Mouse (Mus musculus) lung, embryonic 16.5 days (tissue): ENCODE measurements around the gene Rab31. TPM values are rescaled to one million over a fixed set of nuclear protein-coding genes. Genes with fewer than 3 reads are reported as not detected.

Source experiments
- ATAC-seq: fragments of 200-750 bp; cut with Nextera tagmentation; 2 replicates; pipeline ENCODE4 v1.8.0; 2017; ENCODE audit warnings: low read depth, mild to moderate bottlenecking, moderate library complexity
- H3K27ac ChIP-seq: fragments of 300-500 bp; sonication (generic); 2 replicates; pipeline ENCODE4 v1.5.1; 2014; ENCODE audit warnings: mild to moderate bottlenecking, control low read depth, low read length
- H3K27me3 ChIP-seq: fragments of 300-500 bp; sonication (generic); 2 replicates; pipeline ENCODE4 v1.6.1; 2014; ENCODE audit warnings: low read depth, low read length, mixed read lengths; ENCODE audit not compliant: control insufficient read depth, insufficient read depth
- H3K36me3 ChIP-seq: fragments of 300-500 bp; sonication (generic); 2 replicates; pipeline ENCODE4 v1.6.1; 2014; ENCODE audit warnings: low read length; ENCODE audit not compliant: control insufficient read depth, insufficient read depth
- H3K4me1 ChIP-seq: fragments of 300-500 bp; sonication (generic); replicated peaks from 2 replicates; pipeline ENCODE4 v1.6.1; 2014; ENCODE audit warnings: low read length, mixed read lengths; ENCODE audit not compliant: control insufficient read depth, insufficient read depth
- H3K4me2 ChIP-seq: fragments of 300-500 bp; sonication (generic); 2 replicates; pipeline ENCODE4 v1.6.1; 2014; ENCODE audit warnings: low read depth, low read length, control low read depth
- H3K4me3 ChIP-seq: fragments of 300-500 bp; sonication (generic); 2 replicates; pipeline ENCODE4 v1.5.1; 2014; ENCODE audit warnings: mild to moderate bottlenecking, low read length, control low read depth
- H3K9ac ChIP-seq: fragments of 300-500 bp; sonication (generic); 2 replicates; pipeline ENCODE4 v1.6.1; 2014; ENCODE audit warnings: low read length, control low read depth
- H3K9me3 ChIP-seq: fragments of 300-500 bp; sonication (generic); 2 replicates; pipeline ENCODE4 v1.6.1; 2016; ENCODE audit warnings: low read length; ENCODE audit not compliant: control insufficient read depth
- WGBS: fragments of 180-500 bp; shearing (Covaris S2); extraction: QIAGEN DNeasy Blood & Tissue Kit; methylation state at CpG from one replicate; pipeline ENCODE4 v1.1.7; 2014; 5-methylcytosine and 5-hydroxymethylcytosine counted together
- polyA plus RNA-seq: library from polyadenylated mRNA; unstranded; fragments of >200 nt; fragmentation: Nextera tagmentation; extraction: Ambion mirVana; gene quantifications from 2 replicates; pipeline ENCODE4 v1.2.1, GENCODE M21; 2015

Gene Rab31
- polyA plus RNA-seq, 1 experiment from 2014 or later, result 32.0 TPM

DNA sequence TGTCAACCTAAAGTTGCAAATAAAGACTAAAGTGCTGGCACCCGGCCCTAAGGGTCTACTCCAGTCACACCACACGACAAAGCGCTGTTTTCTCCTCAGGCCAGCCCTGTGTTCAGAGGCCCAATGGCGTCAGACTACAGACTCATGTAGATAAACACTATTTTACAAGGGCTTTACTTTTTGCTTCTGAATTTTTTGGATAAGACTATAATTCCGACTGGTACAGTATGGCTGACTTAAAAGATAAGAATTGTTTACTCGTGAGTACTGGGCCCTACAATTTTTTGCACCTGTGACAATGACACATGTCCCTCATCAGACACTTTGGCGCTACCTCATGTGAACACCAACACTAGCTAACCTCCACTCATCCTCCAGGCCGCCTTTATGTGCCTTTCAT lies 116.5 kb downstream of the Rab31 start:
- no peak overlapping the region for H3K4me3 ChIP-seq
- no peaks in the 10 kb centered on the region for H3K27me3 ChIP-seq
- H3K4me2 ChIP-seq, result no peak overlapping the region
- H3K36me3 ChIP-seq, result no peaks in the 10 kb centered on the region
- H3K9ac ChIP-seq, result no peak overlapping the region
- H3K9me3 ChIP-seq, result no peaks in the 10 kb centered on the region
- 76% methylated on average over 8 of the region's 8 CpGs for WGBS
- H3K27ac ChIP-seq, result no peak overlapping the region
- ATAC-seq, result no peak
- H3K4me1 ChIP-seq, result peaks cover 4% of the 10 kb centered on the region

DNA sequence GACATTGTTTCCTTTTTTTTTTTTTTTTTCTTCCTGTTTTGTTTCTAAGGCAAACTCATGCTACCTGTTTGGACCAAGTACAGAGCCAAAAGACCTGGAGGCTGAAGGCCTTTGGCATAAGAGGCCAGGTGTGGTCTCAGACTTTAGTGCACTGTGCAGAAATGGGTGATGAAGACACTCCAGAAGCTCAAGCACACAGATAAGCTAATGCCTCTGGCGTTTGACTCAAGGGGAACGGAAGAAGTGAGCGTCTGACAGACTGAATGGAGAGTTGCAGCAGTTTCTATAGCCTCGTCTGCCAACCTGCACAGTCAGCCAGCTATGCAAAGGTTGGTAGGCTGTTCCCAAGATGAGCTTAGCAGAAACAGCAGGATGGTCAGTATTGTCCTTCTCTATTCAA lies 116.9 kb downstream of the Rab31 start:
- H3K4me1 ChIP-seq, result peaks cover 4% of the 10 kb centered on the region
- H3K27me3 ChIP-seq, result no peaks in the 10 kb centered on the region
- no peak overlapping the region for H3K9ac ChIP-seq
- no peak for ATAC-seq
- no peak overlapping the region for H3K4me3 ChIP-seq
- H3K27ac ChIP-seq, result no peak overlapping the region
- H3K36me3 ChIP-seq, result no peaks in the 10 kb centered on the region
- H3K4me2 ChIP-seq, result no peak overlapping the region
- no peaks in the 10 kb centered on the region for H3K9me3 ChIP-seq
- 54% methylated on average over 4 of the region's 4 CpGs for WGBS

DNA sequence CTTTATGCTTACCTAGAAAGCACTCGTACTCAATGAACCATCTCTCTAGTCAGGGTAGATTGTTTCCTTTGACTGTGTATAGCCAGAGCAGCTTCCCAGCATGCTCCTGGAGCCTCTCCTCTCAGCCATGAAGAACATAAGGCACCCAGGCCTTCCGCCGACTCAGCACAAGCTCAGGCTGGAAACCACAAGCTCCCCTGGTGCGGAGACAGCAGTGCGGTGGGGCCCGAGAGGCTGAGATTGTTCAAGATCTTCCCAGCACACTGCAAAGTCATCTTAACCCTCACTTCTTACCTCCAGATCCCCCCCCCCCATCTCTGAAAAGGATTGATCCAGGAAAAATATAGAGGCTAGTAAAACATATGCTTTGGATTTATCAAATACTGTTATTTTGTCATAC lies 122.0 kb downstream of the Rab31 start:
- Histone ChIP-seq H3K4me2 (no peak overlapping the region), H3K27me3 (no peaks in the 10 kb centered on the region), H3K4me3 (no peak overlapping the region), H3K27ac (no peak overlapping the region), H3K9ac (no peak overlapping the region), H3K36me3 (no peaks in the 10 kb centered on the region), H3K9me3 (no peaks in the 10 kb centered on the region), H3K4me1 (no peaks in the 10 kb centered on the region)
- 84% methylated on average over 6 of the region's 6 CpGs for WGBS
- ATAC-seq, result no peak

DNA sequence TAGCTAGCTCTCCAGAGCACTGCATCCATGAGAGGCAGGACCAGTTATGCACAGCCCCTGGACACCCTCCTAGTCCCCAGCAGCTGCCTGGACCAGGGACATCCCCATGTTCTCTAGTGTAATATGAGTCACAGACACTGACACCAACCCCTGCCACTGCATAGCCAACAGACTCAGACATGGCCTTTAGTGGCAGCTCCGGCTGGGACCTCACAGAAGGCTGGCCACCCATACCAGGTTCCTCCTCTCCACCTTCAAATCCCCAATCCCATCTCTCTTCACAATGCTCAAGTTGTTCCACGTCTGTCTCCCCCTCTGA lies 123.4 kb downstream of the Rab31 start:
- H3K4me3 ChIP-seq, result no peak overlapping the region
- H3K27ac ChIP-seq, result no peak overlapping the region
- no peaks in the 10 kb centered on the region for H3K27me3 ChIP-seq
- H3K4me1 ChIP-seq, result no peaks in the 10 kb centered on the region
- H3K36me3 ChIP-seq, result no peaks in the 10 kb centered on the region
- whole genome bisulfite sequencing, result 78% methylated on average over 2 of the region's 2 CpGs
- H3K9ac ChIP-seq, result no peak overlapping the region
- H3K4me2 ChIP-seq, result no peak overlapping the region
- no peaks in the 10 kb centered on the region for H3K9me3 ChIP-seq
- no peak for ATAC-seq

DNA sequence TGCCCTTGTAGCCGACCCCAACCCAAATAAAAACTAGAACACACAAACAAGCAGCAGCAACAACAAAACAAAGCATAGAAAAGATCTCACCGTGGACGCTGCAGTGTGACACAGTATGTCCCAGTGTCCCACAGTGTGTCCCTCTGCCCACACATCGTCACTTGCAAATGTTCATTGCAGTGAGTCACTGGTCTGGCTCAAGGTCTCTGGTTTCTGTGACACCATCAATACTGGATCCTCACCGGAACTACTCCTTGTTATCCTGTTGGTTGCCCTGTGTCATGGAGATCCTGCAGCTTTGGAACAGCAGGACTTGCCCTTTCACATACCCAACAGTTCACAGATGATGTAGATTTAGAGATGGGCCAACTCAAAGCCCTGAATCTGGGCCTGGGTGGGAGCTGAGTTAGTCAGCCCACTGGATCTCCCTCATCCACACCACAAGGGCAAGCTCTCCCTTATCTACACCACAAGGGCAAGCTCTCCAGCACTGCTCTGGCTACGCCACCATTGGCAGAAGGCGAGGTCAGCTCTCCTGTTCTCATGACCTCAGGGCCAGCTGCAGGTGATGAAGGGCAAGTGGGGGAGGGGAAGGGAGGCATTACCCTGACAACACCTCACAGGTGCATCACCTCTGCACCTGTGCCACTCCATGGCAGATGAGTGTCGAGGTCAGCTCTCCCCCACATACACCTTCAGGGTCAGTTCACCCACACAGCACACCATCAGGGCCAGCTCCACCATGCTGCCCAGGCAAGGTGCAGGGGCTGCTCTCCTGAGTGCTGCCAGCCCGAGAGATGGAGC lies 124.0 kb downstream of the Rab31 start:
- H3K36me3 ChIP-seq, result no peaks in the 10 kb centered on the region
- WGBS, result 83% methylated on average over 9 of the region's 9 CpGs
- ATAC-seq, result no peak

DNA sequence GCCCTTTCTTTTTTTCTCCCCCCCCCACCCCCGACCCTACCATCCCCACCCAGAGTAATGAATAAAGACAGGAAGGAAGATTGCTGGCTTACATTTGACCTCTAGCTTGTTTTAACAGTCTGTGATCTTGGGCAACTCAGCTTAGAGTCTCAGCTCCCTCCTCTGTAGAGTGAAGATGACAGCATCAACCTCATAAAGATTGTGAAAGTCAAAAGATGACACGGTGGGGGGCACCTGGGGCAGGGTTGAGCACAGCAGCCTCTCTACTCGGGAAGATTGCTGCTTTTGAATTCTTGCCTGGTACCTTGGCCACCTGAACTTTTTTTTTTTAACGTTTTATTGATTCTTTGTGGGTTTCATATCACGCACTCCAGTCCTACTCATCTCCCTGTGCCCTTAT lies 124.6 kb downstream of the Rab31 start:
- Histone ChIP-seq H3K9me3 (no peaks in the 10 kb centered on the region), H3K4me2 (no peak overlapping the region), H3K27me3 (no peaks in the 10 kb centered on the region), H3K9ac (no peak overlapping the region), H3K4me1 (no peaks in the 10 kb centered on the region; the same call in 1 of the 2 replicates), H3K27ac (no peak overlapping the region), H3K4me3 (no peak overlapping the region), H3K36me3 (no peaks in the 10 kb centered on the region)
- 59% methylated on average over 5 of the region's 5 CpGs for WGBS
- ATAC-seq, result no peak

More for the DNA sequence above, 124.0 kb downstream of the Rab31 start:
- H3K27ac ChIP-seq, result no peak overlapping the region
- H3K4me1 ChIP-seq, result no peaks in the 10 kb centered on the region; the same call in 1 of the 2 replicates
- H3K4me2 ChIP-seq, result no peak overlapping the region
- no peak overlapping the region for H3K4me3 ChIP-seq
- no peaks in the 10 kb centered on the region for H3K27me3 ChIP-seq
- no peak overlapping the region for H3K9ac ChIP-seq
- H3K9me3 ChIP-seq, result no peaks in the 10 kb centered on the region

DNA sequence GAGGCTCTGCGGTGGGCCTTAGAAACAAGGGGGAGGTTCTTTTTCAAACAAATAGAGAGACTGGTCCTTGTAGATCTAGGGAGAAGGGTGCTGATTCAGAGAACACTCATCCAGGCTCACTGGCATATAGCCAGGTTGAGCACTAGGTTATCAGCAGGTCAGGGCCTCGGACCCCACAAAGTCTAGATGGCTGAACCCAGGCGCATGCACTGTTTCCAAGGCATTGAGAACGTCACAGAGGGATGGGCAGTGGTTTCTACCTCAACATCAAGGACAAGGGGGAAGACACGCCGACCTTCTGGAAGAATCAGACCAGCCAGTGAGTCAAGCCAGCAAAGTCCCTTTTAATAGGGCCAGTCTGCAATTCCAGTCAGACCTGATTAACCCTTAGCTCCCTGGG lies 125.3 kb downstream of the Rab31 start:
- Histone ChIP-seq H3K4me3 (no peak overlapping the region), H3K27ac (no peak overlapping the region), H3K4me2 (no peak overlapping the region), H3K27me3 (no peaks in the 10 kb centered on the region), H3K36me3 (no peaks in the 10 kb centered on the region), H3K4me1 (no peaks in the 10 kb centered on the region; the same call in 1 of the 2 replicates), H3K9ac (no peak overlapping the region), H3K9me3 (no peaks in the 10 kb centered on the region)
- 69% methylated on average over 6 of the region's 6 CpGs for WGBS
- ATAC-seq, result no peak

DNA sequence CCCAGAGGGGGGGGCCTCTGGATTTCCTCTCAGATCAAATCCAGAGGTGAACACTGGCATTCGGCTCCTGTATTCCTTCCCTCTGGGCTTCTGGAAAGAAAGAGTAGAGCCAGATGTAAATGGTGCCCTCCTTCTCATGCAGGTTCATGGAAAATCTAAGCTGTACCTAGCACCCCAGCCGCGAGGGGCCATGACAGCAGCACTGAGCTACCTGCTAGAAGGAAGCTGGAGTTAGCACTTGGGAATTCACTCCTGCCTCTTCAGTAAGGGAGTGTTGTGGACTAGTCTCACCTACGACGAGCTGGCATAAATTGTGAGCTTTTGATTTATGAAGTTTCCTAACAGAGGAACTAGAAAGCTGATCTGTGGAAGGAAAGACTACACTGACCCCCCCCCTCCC lies 129.0 kb downstream of the Rab31 start:
- H3K36me3 ChIP-seq, result no peaks in the 10 kb centered on the region
- no peak overlapping the region for H3K4me3 ChIP-seq
- 0 out of 2 replicates have a peak overlapping the region, but pooled peaks have one; percentile 35 for H3K9ac ChIP-seq
- no peaks in the 10 kb centered on the region; the same call in 1 of the 2 replicates for H3K4me1 ChIP-seq
- peak overlapping the region; percentile 28 for H3K4me2 ChIP-seq
- no peaks in the 10 kb centered on the region for H3K27me3 ChIP-seq
- H3K9me3 ChIP-seq, result no peaks in the 10 kb centered on the region
- 54% methylated on average over 5 of the region's 5 CpGs for WGBS
- peak overlapping the region; percentile 96 for H3K27ac ChIP-seq
- ATAC-seq, result peak; percentile 45; the same call in 1 of the 2 replicates

DNA sequence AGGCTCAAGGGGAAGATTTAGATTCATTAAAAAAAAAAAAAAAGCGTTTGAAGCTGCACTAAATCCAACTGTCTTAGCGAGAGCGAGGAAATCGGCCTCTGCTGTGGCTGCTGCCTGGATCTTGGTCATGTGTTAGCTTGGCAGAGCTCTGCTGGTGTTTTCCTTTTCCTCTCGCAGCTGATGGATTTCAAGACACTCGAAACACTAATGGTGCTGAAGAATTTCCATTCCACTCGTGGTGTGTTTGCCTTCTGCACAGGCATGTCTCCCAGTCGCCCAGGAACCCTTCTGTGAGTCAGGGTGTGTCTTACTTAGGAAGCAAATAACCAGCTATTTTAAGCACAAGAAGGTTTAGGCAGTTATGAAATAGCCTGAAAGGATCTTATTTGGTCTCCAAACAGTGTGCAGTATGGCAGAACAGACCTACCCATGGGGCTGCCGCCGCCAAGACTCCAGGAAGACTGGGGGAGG lies 129.5 kb downstream of the Rab31 start:
- 0 out of 2 replicates have a peak overlapping the region, but pooled peaks have one; percentile 35 for H3K9ac ChIP-seq
- ATAC-seq, result peak; percentile 91

More for the DNA sequence above, 129.5 kb downstream of the Rab31 start:
- Histone ChIP-seq H3K4me1 (no peaks in the 10 kb centered on the region; the same call in 1 of the 2 replicates), H3K27ac (peak overlapping the region; percentile 96), H3K27me3 (no peaks in the 10 kb centered on the region), H3K4me2 (peak overlapping the region; percentile 28), H3K36me3 (no peaks in the 10 kb centered on the region), H3K9me3 (no peaks in the 10 kb centered on the region), H3K4me3 (no peak overlapping the region)
- 36% methylated on average over 10 of the region's 10 CpGs for WGBS
